Mouse (Mus musculus): ENCODE results near the gene Pik3c2b.

GRCm38 (mm10) chr1:133127328-133127727, 81.9 kb downstream of the Pik3c2b start:
- TF ChIP-seq POLR2A (IDR thresholded peaks at IDR 0.05; ENCODE audit: borderline replicate concordance, extremely low read depth, low read depth, low read length) (no peak), CTCF (IDR thresholded peaks at IDR 0.05; ENCODE audit: insufficient read depth, low read length) (no peak)
